Mouse (Mus musculus): ENCODE results near the gene Rreb1. TPM values are rescaled to one million over a fixed set of nuclear protein-coding genes. Genes with fewer than 3 reads are reported as not detected.

Gene Rreb1
- total RNA-seq, 2 experiments from 2014 or later = 17.1 to 20.8 TPM

DNA sequence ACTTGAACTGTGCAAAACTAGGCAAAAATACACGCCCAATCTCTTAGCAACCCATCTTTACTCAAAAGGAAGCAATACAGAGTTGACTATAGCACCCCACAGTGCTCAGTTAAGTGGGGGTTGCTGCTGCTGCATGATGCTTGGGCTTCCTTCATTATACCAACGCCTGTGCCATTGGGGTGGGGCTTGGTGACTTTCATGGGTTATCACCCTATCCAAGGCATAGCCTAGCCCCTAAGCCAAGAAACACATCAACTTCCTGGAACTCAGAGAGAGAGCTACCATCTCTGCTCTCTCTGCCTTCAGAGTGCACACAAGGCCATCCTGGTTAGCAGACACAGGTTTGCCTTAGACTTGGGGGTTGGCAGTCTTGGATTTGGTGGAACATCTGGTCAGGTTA is 107.2 kb downstream of the Rreb1 start:
- intact Hi-C loops (cut with DNase I) = no loop called here
- no peak for DNase-seq (ENCODE audit: extremely low spot score in 1 of 2, low spot score in 2 of 2)

DNA sequence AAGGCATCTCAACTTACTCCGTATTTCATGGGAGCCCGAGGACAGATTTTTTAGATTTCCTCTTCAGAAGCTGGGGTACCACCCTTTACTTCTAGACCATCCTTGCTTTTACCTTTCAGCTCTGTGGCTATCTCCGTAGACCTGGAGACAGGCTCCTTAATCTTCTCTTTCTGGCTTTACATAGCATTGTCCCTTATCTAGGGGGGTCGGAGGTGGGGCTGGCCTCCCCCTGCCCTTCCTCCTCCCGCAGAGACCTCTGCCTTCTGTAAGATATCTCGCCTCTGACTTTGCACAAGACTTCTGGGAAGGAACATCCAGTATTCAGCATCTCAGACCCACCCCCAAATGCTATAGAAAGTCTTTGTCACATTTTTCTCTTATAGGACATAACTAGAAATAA is 107.8 kb downstream of the Rreb1 start:
- intact Hi-C loops (cut with DNase I) = no loop called here

GRCm38 (mm10) chr13:37894756-37895155 is 116.6 kb downstream of the Rreb1 start:
- DNase-seq (ENCODE audit: extremely low spot score in 1 of 2, low spot score in 2 of 2) = no peak
- intact Hi-C loops (cut with DNase I) = loop anchor here (10.0 kb wide), 1 partner anchor 70 kb away; no protein-coding TSS in a partner anchor

More for the DNA sequence above, 107.8 kb downstream of the Rreb1 start:
- DNase-seq (ENCODE audit: extremely low spot score in 1 of 2, low spot score in 2 of 2) = no peak

GRCm38 (mm10) chr13:37895564-37896254 is 117.5 kb downstream of the Rreb1 start:
- DNase-seq (ENCODE audit: extremely low spot score in 1 of 2, low spot score in 2 of 2) = no peak
- intact Hi-C loops (cut with DNase I) = loop anchor here (10.0 kb wide), 1 partner anchor 71 kb away; no protein-coding TSS in a partner anchor

GRCm38 (mm10) chr13:37896423-37896822 is 118.2 kb downstream of the Rreb1 start:
- intact Hi-C loops (cut with DNase I) = loop anchor here (10.0 kb wide), 1 partner anchor 72 kb away; no protein-coding TSS in a partner anchor
- no peak for DNase-seq (ENCODE audit: extremely low spot score in 1 of 2, low spot score in 2 of 2)

- no peak for DNase-seq (ENCODE audit: extremely low spot score in 1 of 2, low spot score in 2 of 2)
- intact Hi-C loops (cut with DNase I) = loop anchor here (10.0 kb wide), 1 partner anchor 74 kb away; no protein-coding TSS in a partner anchor
Observed at GRCm38 (mm10) chr13:37898772-37899171, 120.6 kb downstream of the Rreb1 start.

- intact Hi-C loops (cut with DNase I) = no loop called here
- DNase-seq (ENCODE audit: extremely low spot score in 1 of 2, low spot score in 2 of 2) = no peak
Observed at GRCm38 (mm10) chr13:37903036-37903435, 124.8 kb downstream of the Rreb1 start.

DNA sequence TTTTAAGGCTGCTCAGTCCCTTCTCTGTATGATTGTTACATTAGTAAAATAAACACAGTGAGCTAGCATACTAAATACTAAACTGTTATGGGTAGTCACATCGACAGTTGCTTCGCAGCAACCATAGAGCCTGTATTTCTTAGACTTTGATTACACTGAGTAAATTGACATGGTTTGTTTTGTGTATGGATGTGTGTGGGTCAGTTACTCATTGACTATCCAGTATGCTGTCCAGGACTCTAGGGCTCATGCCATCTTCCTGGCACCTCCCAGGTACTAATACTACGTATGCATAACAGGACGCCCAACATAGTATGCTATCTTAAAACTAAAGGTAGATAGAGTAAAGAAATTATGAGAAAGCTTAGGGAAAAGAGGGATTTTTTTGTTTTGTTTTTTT is 125.3 kb downstream of the Rreb1 start:
- DNase-seq (ENCODE audit: extremely low spot score in 1 of 2, low spot score in 2 of 2) = no peak
- intact Hi-C loops (cut with DNase I) = no loop called here

GRCm38 (mm10) chr13:37904436-37904835 is 126.2 kb downstream of the Rreb1 start:
- DNase-seq (ENCODE audit: extremely low spot score in 1 of 2, low spot score in 2 of 2) = no peak
- intact Hi-C loops (cut with DNase I) = no loop called here

DNA sequence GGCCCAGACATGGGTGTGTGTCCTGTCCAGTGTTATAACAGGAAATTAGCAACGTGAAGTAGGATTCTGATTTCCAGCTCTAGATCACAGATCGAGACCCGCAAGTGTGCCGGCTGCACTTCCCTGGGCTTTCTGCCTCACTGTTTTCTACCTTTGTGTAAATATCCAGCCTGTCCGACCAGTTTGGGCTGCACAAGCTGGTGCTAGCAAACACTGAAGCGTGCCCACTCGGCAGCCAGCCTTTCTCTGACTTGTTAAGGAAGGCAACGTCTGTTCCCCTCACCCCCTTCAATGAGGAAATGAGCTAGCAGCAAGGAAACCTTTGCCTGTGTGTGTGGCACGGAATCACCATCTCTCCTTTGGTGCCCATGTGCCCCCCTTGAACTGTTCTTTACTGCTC is 129.9 kb downstream of the Rreb1 start:
- no peak for DNase-seq (ENCODE audit: extremely low spot score in 1 of 2, low spot score in 2 of 2)
- intact Hi-C loops (cut with DNase I) = no loop called here

GRCm38 (mm10) chr13:37908493-37908892 is 130.3 kb downstream of the Rreb1 start:
- intact Hi-C loops (cut with DNase I) = no loop called here
- DNase-seq (ENCODE audit: extremely low spot score in 1 of 2, low spot score in 2 of 2) = no peak

DNA sequence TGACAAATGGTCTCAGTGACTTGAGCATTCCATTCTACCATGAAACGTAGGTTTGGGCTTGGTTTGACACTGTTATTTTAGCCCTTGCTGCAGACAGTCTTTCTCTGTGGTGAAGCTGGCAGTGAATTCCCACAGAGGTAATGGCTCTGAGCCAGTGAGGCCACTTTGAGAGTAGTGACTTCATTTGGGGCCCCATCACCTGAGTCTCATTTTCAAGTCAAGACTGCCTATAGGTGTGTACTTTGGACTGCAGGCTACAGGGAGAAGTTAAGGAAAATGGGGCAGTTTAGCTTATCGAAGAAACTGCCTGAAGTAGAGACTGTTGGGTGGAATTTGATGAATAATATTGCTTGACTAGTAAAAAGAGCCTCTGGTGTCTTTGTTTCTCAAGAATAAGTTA is 131.0 kb downstream of the Rreb1 start:
- intact Hi-C loops (cut with DNase I) = no loop called here

GRCm38 (mm10) chr13:37912011-37912410 is 133.8 kb downstream of the Rreb1 start:
- intact Hi-C loops (cut with DNase I) = no loop called here
- DNase-seq (ENCODE audit: extremely low spot score in 1 of 2, low spot score in 2 of 2) = no peak

More for the DNA sequence above, 131.0 kb downstream of the Rreb1 start:
- no peak for DNase-seq (ENCODE audit: extremely low spot score in 1 of 2, low spot score in 2 of 2)

DNA sequence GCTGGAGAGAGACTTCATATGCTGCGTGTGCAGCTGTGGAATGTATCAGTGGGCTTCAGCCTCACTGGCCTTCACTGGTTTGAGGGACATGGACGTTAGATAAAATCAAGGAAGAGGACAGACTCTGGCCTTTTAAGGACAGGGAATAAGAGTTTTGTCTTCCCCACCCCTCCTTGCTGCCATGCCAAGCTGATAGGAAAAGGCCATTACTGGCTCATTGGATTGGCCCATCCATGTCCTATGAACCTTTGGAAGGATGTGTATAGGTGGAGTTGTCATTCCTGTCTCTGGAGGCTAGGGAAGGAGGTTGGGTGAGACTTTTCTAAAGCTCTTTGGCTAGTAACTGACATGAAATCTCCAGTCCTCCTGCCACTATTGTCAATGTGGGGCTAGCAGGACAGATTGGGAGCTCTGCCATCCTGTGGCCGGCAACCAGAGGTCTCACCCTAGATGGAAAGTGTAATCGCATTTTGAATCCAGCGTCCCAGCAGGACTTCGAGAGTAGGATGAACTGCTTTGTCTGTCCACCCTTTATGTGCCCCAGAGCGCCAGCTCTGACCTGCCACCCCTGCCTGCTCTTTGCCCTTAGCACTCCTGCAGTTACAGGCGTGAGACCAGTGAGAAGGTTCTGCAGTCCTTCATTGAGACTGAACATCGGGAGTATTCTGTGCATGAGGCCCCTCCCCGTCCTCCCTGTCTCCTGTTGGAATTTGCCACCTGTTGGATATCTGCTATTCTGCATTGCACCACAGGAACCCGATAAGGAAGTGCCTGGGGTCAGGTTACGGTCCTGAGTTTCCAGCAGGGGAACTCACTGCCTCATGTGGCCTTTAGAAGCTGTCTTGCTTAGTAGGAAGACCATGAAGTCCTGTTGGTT is 134.6 kb downstream of the Rreb1 start:
- no peak for DNase-seq (ENCODE audit: extremely low spot score in 1 of 2, low spot score in 2 of 2)
- intact Hi-C loops (cut with DNase I) = no loop called here

DNA sequence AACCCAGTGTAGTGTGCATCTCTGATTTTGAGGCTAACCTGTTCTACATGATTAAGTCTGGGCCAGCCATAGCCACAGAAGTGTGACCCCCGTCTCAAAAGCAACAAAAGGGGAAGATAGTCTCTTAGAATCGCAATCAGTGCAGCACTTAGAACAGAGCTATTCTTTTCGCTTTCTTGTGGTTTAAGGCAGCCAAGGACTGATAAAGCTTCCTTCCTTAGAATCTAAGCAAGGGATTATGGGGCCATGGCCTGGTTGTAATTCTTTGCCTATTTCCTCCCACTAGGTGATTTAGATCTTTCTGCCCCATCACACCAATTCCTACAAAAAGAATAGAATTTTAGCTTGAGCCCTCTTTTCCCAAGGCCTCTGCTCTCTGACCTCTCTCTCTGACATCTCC is 135.8 kb downstream of the Rreb1 start:
- DNase-seq (ENCODE audit: extremely low spot score in 1 of 2, low spot score in 2 of 2) = no peak
- intact Hi-C loops (cut with DNase I) = no loop called here

DNA sequence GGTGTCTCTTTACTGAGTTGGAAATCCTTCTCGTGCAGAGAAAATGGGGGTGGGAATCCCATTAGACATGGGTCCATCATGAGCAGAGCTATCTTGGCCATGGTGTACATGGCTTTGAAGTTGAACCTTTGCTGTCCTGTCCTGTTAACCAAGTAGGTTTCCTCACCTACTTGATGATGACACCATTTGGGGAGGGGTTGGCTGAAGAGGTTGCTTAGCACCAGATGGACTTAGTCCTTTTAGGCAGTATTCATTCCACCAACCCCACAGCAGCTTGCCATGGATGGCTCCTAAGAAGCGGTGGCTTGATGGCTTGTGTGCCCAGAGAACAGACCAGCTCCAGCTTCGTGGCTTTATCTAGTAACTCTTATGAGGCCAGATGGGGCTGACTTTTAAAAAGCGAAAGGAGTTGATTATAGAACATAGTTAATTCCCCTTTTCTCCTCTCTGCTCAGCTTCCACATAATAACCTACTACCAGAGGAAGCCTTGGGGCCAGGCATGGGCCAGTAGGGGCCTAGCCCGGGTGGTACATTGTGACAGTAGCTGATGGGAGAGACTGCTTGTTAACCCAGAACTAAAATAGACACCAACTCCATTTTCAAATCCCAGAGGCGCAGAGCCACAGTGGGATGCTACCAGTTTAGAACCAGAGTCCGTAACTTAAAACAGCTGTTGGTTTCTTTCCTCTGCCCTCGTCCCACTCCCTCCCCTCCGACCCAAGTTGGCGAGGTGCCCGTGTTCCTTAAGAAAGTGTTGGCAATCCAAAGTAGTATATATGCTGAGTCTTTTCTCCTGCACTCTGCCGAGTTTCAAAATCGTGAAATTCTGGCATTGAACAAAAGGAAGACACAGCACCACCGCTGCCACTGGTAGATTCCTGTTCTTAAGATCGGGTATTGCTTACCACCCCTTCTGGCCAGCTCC is 140.4 kb downstream of the Rreb1 start:
- intact Hi-C loops (cut with DNase I) = no loop called here
- DNase-seq (ENCODE audit: extremely low spot score in 1 of 2, low spot score in 2 of 2) = no peak

DNA sequence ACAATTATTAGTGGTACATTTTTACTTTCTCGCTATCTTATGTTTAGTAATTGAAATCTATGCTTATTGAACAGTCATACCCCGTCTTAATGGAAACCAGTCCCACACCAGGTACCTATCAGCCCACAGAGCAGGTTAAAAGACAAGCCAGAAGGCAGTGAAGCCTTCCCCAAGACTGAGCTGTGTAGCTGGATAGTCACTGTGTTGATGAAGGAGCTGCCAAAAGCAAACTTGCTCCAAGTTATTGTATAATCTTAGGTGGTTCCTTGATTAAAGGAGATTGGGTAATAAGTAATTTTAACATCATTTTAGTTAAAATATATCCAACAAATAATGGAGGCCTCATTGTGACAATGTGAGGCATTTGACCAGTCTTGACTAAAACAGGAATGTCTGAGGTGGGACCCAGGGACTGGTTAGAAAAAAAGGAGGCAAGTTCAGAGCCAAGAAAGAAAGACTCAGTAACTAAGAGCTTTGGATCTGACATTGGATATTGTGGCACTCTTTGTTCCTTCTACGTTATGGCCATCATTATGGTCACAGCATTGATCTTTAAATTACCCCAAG is 141.6 kb downstream of the Rreb1 start:
- DNase-seq (ENCODE audit: extremely low spot score in 1 of 2, low spot score in 2 of 2) = no peak
- intact Hi-C loops (cut with DNase I) = no loop called here

DNA sequence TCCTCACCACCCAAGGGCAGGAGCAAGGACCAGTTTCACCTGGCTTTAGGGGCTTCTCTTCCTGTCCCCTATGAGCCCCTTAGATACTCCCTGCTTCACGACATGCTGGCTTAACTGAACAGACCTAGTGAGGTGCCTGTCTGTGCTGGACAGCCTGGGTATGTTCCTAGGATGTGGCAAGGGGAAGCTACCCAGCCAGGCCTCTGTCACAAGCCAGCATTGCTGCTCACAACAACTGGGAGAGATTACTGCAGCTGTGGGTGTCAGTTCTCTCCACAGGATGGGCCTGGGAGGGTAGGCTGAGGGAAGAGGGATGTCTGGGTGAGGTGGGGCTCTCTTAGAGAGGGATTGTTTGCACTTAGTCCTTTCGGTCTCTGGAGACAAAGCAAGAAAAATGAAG is 142.5 kb downstream of the Rreb1 start:
- DNase-seq (ENCODE audit: extremely low spot score in 1 of 2, low spot score in 2 of 2) = no peak
- intact Hi-C loops (cut with DNase I) = no loop called here

GRCm38 (mm10) chr13:37923091-37923490 is 144.9 kb downstream of the Rreb1 start:
- intact Hi-C loops (cut with DNase I) = no loop called here
- DNase-seq (ENCODE audit: extremely low spot score in 1 of 2, low spot score in 2 of 2) = no peak
